Mouse (Mus musculus) bone marrow, adult 2 months (tissue): ENCODE measurements around the gene Elfn2. TPM values are rescaled to one million over a fixed set of nuclear protein-coding genes. Genes with fewer than 3 reads are reported as not detected.

Experiments
- H3K27ac ChIP-seq: fragments of 200-500 bp; 2 replicates; pipeline ENCODE4 v1.5.1; 2012; ENCODE audit warnings: low read depth, mild to moderate bottlenecking, control low read depth, inconsistent platforms, low read length; ENCODE audit not compliant: control insufficient read depth, poor library complexity, insufficient read depth
- H3K4me1 ChIP-seq: fragments of 200-500 bp; 2 replicates; pipeline ENCODE4 v1.6.1; 2011; ENCODE audit warnings: low read length; ENCODE audit not compliant: control insufficient read depth, insufficient read depth
- H3K4me3 ChIP-seq: fragments of 200-500 bp; replicated peaks from 2 replicates; pipeline ENCODE3; 2011; ENCODE audit warnings: mild to moderate bottlenecking, low read depth, low read length, control low read depth; ENCODE audit not compliant: control insufficient read depth
- CTCF ChIP-seq: fragments of 200-500 bp; IDR thresholded peaks from 2 replicates; pipeline ENCODE4 v1.5.1; 2011; ENCODE audit warnings: low read length, control low read depth; ENCODE audit not compliant: control insufficient read depth, insufficient read depth
- POLR2A ChIP-seq: fragments of 200-500 bp; IDR thresholded peaks from 2 replicates; pipeline ENCODE4 v1.6.1; 2011; ENCODE audit warnings: low read depth, mild to moderate bottlenecking, control low read depth, low read length, borderline replicate concordance; ENCODE audit not compliant: control insufficient read depth
- WGBS: fragments of 180-500 bp; shearing (Covaris S2); methylation state at CpG from one replicate; pipeline ENCODE4 v1.1.7; 2018; 5-methylcytosine and 5-hydroxymethylcytosine counted together
- polyA plus RNA-seq: library from polyadenylated mRNA; stranded (reverse); fragments of >200 nt; gene quantifications from 2 replicates; pipeline ENCODE4 v1.2.4, GENCODE M21; 2011; ENCODE audit warnings: low replicate concordance; ENCODE audit not compliant: missing spikeins, insufficient read depth, insufficient read length

Gene Elfn2
- polyA plus RNA-seq, 1 experiment, result not detected

- no peaks in the 10 kb centered on the region for H3K4me1 ChIP-seq
- no peak overlapping the region for H3K4me3 ChIP-seq
- WGBS, result 43% methylated on average over 10 of the region's 10 CpGs
- no peak for TF ChIP-seq POLR2A
- no peak for TF ChIP-seq CTCF
- H3K27ac ChIP-seq, result no peak overlapping the region
Observed at GRCm38 (mm10) chr15:78669221-78669871, 49.2 kb downstream of the Elfn2 start.

GRCm38 (mm10) chr15:78664268-78664667, 54.3 kb downstream of the Elfn2 start:
- no peaks in the 10 kb centered on the region for H3K4me1 ChIP-seq
- H3K27ac ChIP-seq, result no peak overlapping the region
- TF ChIP-seq CTCF, result no peak
- TF ChIP-seq POLR2A, result no peak
- no peak overlapping the region for H3K4me3 ChIP-seq
- 70% methylated on average over 5 of the region's 5 CpGs for WGBS

- 47% methylated on average over 4 of the region's 4 CpGs for WGBS
- no peak for TF ChIP-seq CTCF
- no peak for TF ChIP-seq POLR2A
Observed at GRCm38 (mm10) chr15:78651169-78651568, 67.4 kb downstream of the Elfn2 start.

GRCm38 (mm10) chr15:78647746-78648145, 70.8 kb downstream of the Elfn2 start:
- H3K27ac ChIP-seq, result no peak overlapping the region
- H3K4me1 ChIP-seq, result no peaks in the 10 kb centered on the region
- H3K4me3 ChIP-seq, result no peak overlapping the region
- WGBS, result 72% methylated on average over 4 of the region's 4 CpGs
- TF ChIP-seq POLR2A (no peak), CTCF (no peak)

More at GRCm38 (mm10) chr15:78651169-78651568, 67.4 kb downstream of the Elfn2 start:
- H3K4me3 ChIP-seq, result no peak overlapping the region
- H3K4me1 ChIP-seq, result no peaks in the 10 kb centered on the region
- H3K27ac ChIP-seq, result no peak overlapping the region

GRCm38 (mm10) chr15:78644606-78645005, 74.0 kb downstream of the Elfn2 start:
- no peak for TF ChIP-seq POLR2A
- TF ChIP-seq CTCF, result no peak
- 25% methylated on average over 8 of the region's 8 CpGs for WGBS
- no peak overlapping the region for H3K27ac ChIP-seq
- no peak overlapping the region for H3K4me3 ChIP-seq
- no peaks in the 10 kb centered on the region for H3K4me1 ChIP-seq

GRCm38 (mm10) chr15:78643633-78644032, 74.9 kb downstream of the Elfn2 start:
- Histone ChIP-seq H3K4me3 (no peak overlapping the region), H3K27ac (no peak overlapping the region), H3K4me1 (no peaks in the 10 kb centered on the region)
- TF ChIP-seq CTCF (no peak), POLR2A (no peak)
- 34% methylated on average over 6 of the region's 6 CpGs for WGBS

GRCm38 (mm10) chr15:78635231-78635630, 83.3 kb downstream of the Elfn2 start:
- TF ChIP-seq CTCF (no peak), POLR2A (no peak)
- WGBS, result 66% methylated on average over 7 of the region's 7 CpGs
- Histone ChIP-seq H3K27ac (no peak overlapping the region), H3K4me3 (no peak overlapping the region), H3K4me1 (no peaks in the 10 kb centered on the region)

- 53% methylated on average over 10 of the region's 10 CpGs for WGBS
- no peaks in the 10 kb centered on the region for H3K4me1 ChIP-seq
- TF ChIP-seq CTCF, result no peak
- no peak for TF ChIP-seq POLR2A
- H3K27ac ChIP-seq, result no peak overlapping the region
- no peak overlapping the region for H3K4me3 ChIP-seq
Observed at GRCm38 (mm10) chr15:78634095-78634737, 84.4 kb downstream of the Elfn2 start.
